In genomic region chr10:77380716-77381115, GRCm38 (mm10) we compare ENCODE assay signal across 15 mouse cellular contexts. TPM values are rescaled to one million over a fixed set of nuclear protein-coding genes. Genes with fewer than 3 reads are reported as not detected.
DNase-seq lines count a peak whose midpoint lies in the region; ATAC-seq and TF ChIP-seq lines count a peak whose summit lies in the region.
"Had no signal": no experiment of that assay in that cellular context is flagged by ENCODE, and none has a peak within 500 bp of the region (broad histone marks: within the 10 kb centered on the region; RNA-seq: fewer than 3 reads in every experiment).

No protein-coding gene starts in this region.

- H3K27ac ChIP-seq in layer of hippocampus, adult 2 months, result peak overlapping the region; percentile 43; the same call in 1 of the 2 replicates
- 0 out of 2 replicates have a peak overlapping the region, but pooled peaks have one; percentile 35 for H3K27ac ChIP-seq in embryonic facial prominence, embryonic 14.5 days (replicated peaks; ENCODE audit: low read depth, low read length)
- H3K27ac ChIP-seq in heart, embryonic 15.5 days, result peak overlapping the region; percentile 56
- peak overlapping the region; percentile 55 for H3K27ac ChIP-seq in limb, embryonic 14.5 days (replicated peaks; ENCODE audit: low read depth, low read length)
- no peak overlapping the region for H3K27ac ChIP-seq in forebrain, embryonic 14.5 days (ENCODE audit: low read depth, low read length)
- H3K27ac ChIP-seq: forebrain, embryonic 12.5 days; hindbrain, embryonic 10.5 days; liver, embryonic 14.5 days had no signal

- DNase-seq in layer of hippocampus, adult 2 months (ENCODE audit: low spot score in 2 of 2), result no peak
- DNase-seq in layer of hippocampus, adult 11-12 months (ENCODE audit: low spot score), result no peak
- peak; percentile 76 for DNase-seq in embryonic facial prominence, embryonic 14.5 days (ENCODE audit: low spot score)
- DNase-seq in limb, embryonic 14.5 days (ENCODE audit: low spot score), result peak; percentile 17
- DNase-seq in urinary bladder, adult 2 months (ENCODE audit: low spot score), result no peak
- no peak for DNase-seq in forebrain, embryonic 14.5 days (ENCODE audit: low spot score)
- no peak for DNase-seq in cerebellum, postnatal 4 days (ENCODE audit: low spot score in 2 of 2)
- DNase-seq: cerebellum, postnatal 14 days; midbrain, embryonic 14.5 days; spleen, adult 18-20 months; thymus, postnatal 14 days had no signal

- no peak overlapping the region for H3K9ac ChIP-seq in embryonic facial prominence, embryonic 14.5 days (ENCODE audit: low read depth, low read length)
- no peak overlapping the region for H3K9ac ChIP-seq in heart, embryonic 15.5 days
- no peak overlapping the region for H3K9ac ChIP-seq in limb, embryonic 14.5 days (ENCODE audit: low read depth, low read length, severe bottlenecking)
- H3K9ac ChIP-seq in forebrain, embryonic 14.5 days (ENCODE audit: low read length), result no peak overlapping the region
- H3K9ac ChIP-seq: forebrain, embryonic 12.5 days; liver, embryonic 14.5 days had no signal

- peak; percentile 62 for TF ChIP-seq CTCF in layer of hippocampus, adult 2 months (conservative IDR thresholded peaks at IDR 0.05)

- peaks cover 4% of the 10 kb centered on the region; the same call in 1 of the 2 replicates for H3K4me1 ChIP-seq in embryonic facial prominence, embryonic 14.5 days (ENCODE audit: control insufficient read depth, insufficient read depth, low read length)
- H3K4me1 ChIP-seq in heart, embryonic 15.5 days (replicated peaks), result peaks cover 6% of the 10 kb centered on the region
- H3K4me1 ChIP-seq in limb, embryonic 14.5 days (ENCODE audit: control insufficient read depth, insufficient read depth, low read length), result peaks cover 4% of the 10 kb centered on the region; the same call in 1 of the 2 replicates
- no peaks in the 10 kb centered on the region for H3K4me1 ChIP-seq in forebrain, embryonic 14.5 days (ENCODE audit: control insufficient read depth, insufficient read depth, low read length)

- peak; percentile 55; the same call in 1 of the 2 replicates for ATAC-seq in embryonic facial prominence, embryonic 14.5 days (ENCODE audit: low read depth)
- ATAC-seq in heart, embryonic 15.5 days (replicated peaks; ENCODE audit: insufficient number of reproducible peaks, insufficient read depth, low FRiP score, low read depth), result no peak
- no peak for ATAC-seq in limb, embryonic 14.5 days (ENCODE audit: low FRiP score, low read depth)
- ATAC-seq in forebrain, embryonic 14.5 days, result no peak

- no peak overlapping the region for H3K4me2 ChIP-seq in embryonic facial prominence, embryonic 14.5 days (ENCODE audit: low read depth, low read length)
- H3K4me2 ChIP-seq in heart, embryonic 15.5 days, result no peak overlapping the region
- no peak overlapping the region for H3K4me2 ChIP-seq in limb, embryonic 14.5 days (replicated peaks; ENCODE audit: low read depth, low read length, severe bottlenecking)
- H3K4me2 ChIP-seq in forebrain, embryonic 14.5 days (ENCODE audit: low read length), result no peak overlapping the region
- H3K4me2 ChIP-seq: forebrain, embryonic 12.5 days had no signal

- WGBS in embryonic facial prominence, embryonic 14.5 days, result 62% methylated on average over 6 of the region's 6 CpGs
- WGBS in heart, embryonic 15.5 days, result 73% methylated on average over 6 of the region's 6 CpGs
- WGBS in limb, embryonic 14.5 days, result 68% methylated on average over 6 of the region's 6 CpGs
- WGBS in forebrain, embryonic 14.5 days, result 83% methylated on average over 6 of the region's 6 CpGs

- no peaks in the 10 kb centered on the region for H3K9me3 ChIP-seq in embryonic facial prominence, embryonic 14.5 days (ENCODE audit: control insufficient read depth, low read length)
- H3K9me3 ChIP-seq in heart, embryonic 15.5 days (replicated peaks), result no peaks in the 10 kb centered on the region
- H3K9me3 ChIP-seq in limb, embryonic 14.5 days (ENCODE audit: control insufficient read depth, low read length), result no peaks in the 10 kb centered on the region
- no peaks in the 10 kb centered on the region for H3K9me3 ChIP-seq in forebrain, embryonic 14.5 days (replicated peaks; ENCODE audit: control insufficient read depth, low read length)
- H3K9me3 ChIP-seq: forebrain, embryonic 12.5 days; hindbrain, embryonic 10.5 days had no signal

- no peak for TF ChIP-seq POLR2A in limb, embryonic 14.5 days (IDR thresholded peaks at IDR 0.05; ENCODE audit: borderline replicate concordance, extremely low read depth, insufficient read depth, insufficient read length)

- H3K27me3 ChIP-seq in embryonic facial prominence, embryonic 14.5 days (replicated peaks; ENCODE audit: control insufficient read depth, insufficient read depth, low read length), result no peaks in the 10 kb centered on the region
- H3K27me3 ChIP-seq in heart, embryonic 15.5 days, result no peaks in the 10 kb centered on the region
- H3K27me3 ChIP-seq in limb, embryonic 14.5 days (ENCODE audit: control insufficient read depth, insufficient read depth, low read length), result no peaks in the 10 kb centered on the region
- no peaks in the 10 kb centered on the region for H3K27me3 ChIP-seq in forebrain, embryonic 14.5 days (replicated peaks; ENCODE audit: control insufficient read depth, insufficient read depth, low read length)
- H3K27me3 ChIP-seq: forebrain, embryonic 12.5 days had no signal

- H3K4me3 ChIP-seq in layer of hippocampus, adult 2 months, result no peak overlapping the region
- H3K4me3 ChIP-seq in embryonic facial prominence, embryonic 14.5 days (ENCODE audit: low read depth, low read length), result no peak overlapping the region
- no peak overlapping the region for H3K4me3 ChIP-seq in heart, embryonic 15.5 days
- H3K4me3 ChIP-seq in limb, embryonic 14.5 days (replicated peaks; ENCODE audit: low read length), result no peak overlapping the region
- H3K4me3 ChIP-seq in forebrain, embryonic 14.5 days (ENCODE audit: low read depth, low read length), result no peak overlapping the region
- H3K4me3 ChIP-seq: forebrain, embryonic 12.5 days; hindbrain, embryonic 10.5 days had no signal

- H3K36me3 ChIP-seq in embryonic facial prominence, embryonic 14.5 days (ENCODE audit: control insufficient read depth, insufficient read depth, low read length), result no peaks in the 10 kb centered on the region
- H3K36me3 ChIP-seq in heart, embryonic 15.5 days, result no peaks in the 10 kb centered on the region
- H3K36me3 ChIP-seq in limb, embryonic 14.5 days (ENCODE audit: control insufficient read depth, insufficient read depth, low read length), result no peaks in the 10 kb centered on the region
- no peaks in the 10 kb centered on the region for H3K36me3 ChIP-seq in forebrain, embryonic 14.5 days (ENCODE audit: control insufficient read depth, insufficient read depth, low read length)
- H3K36me3 ChIP-seq: forebrain, embryonic 12.5 days; hindbrain, embryonic 10.5 days had no signal

RNA-seq across cellular contexts. Expression of gene Adarb1, which starts 37.4 kb away (rescaled TPM):
- 100 to 1,000 TPM; 110 to 120 TPM for total RNA-seq in layer of hippocampus, adult 2 months (2021)
- 4.2 and 5.4 TPM in 2 replicates for polyA plus RNA-seq in embryonic facial prominence, embryonic 14.5 days (2014; fragmentation: Nextera tagmentation; extraction: Ambion mirVana)
- polyA plus RNA-seq in heart, embryonic 15.5 days (2015; fragmentation: Nextera tagmentation; extraction: Ambion mirVana), result 14.0 and 14.8 TPM in 2 replicates
- polyA plus RNA-seq in limb, embryonic 14.5 days (2012; rRNA removed), result 7.4 and 8.2 TPM in 2 replicates
- 3.5 and 3.6 TPM in 2 replicates for polyA plus RNA-seq in limb, embryonic 14.5 days (2014; fragmentation: Nextera tagmentation; extraction: Ambion mirVana)
- 10.1 and 11.5 TPM in 2 replicates for polyA plus RNA-seq in urinary bladder, adult 2 months (2012; rRNA removed)
- polyA plus RNA-seq in forebrain, embryonic 14.5 days (2014; fragmentation: Nextera tagmentation; extraction: Ambion mirVana), result 7.8 and 10.3 TPM in 2 replicates

Comparison
In these comparisons a context has a peak if more than half of its experiments do, and no peak if none do; other contexts are left out.
1. DNase-seq: peak in embryonic facial prominence, embryonic 14.5 days (single experiment) and limb, embryonic 14.5 days (single experiment); none in layer of hippocampus, adult 2 months (0 of 2), layer of hippocampus, adult 11-12 months (single experiment), urinary bladder, adult 2 months (single experiment), forebrain, embryonic 14.5 days (single experiment) and cerebellum, postnatal 4 days (0 of 2).